Mouse (Mus musculus) hematopoietic stem cell, adult 5-6 weeks (primary cell): ENCODE results near the gene Fsd1l. TPM values are rescaled to one million over a fixed set of nuclear protein-coding genes. Genes with fewer than 3 reads are reported as not detected.
"Not testable (repeated sequence)": the region's sequence is repeated elsewhere in the genome, so short reads cannot be mapped to it uniquely, and the experiment has no call there.

ENCODE experiments used
- ATAC-seq, 2 experiments: fragments of 125-278 bp in 1 of 2; replicated peaks in 1 of 2; 2 replicates each; pipeline ENCODE4 v1.8.0; 2016 to 2017; ENCODE audit warnings: inconsistent platforms in 2 of 2, mild to moderate bottlenecking in 2 of 2, moderate number of reproducible peaks in 2 of 2, low read depth in 1 of 2, moderate TSS enrichment in 1 of 2; ENCODE audit not compliant: low FRiP score in 2 of 2, poor library complexity in 2 of 2, severe bottlenecking in 2 of 2, insufficient read depth in 1 of 2, low TSS enrichment in 1 of 2
- total RNA-seq: library from RNA; stranded (forward); fragments of 172-1452, 232-1000 nt; gene quantifications from 2 replicates; pipeline ENCODE4 v1.2.3, GENCODE M21; 2017

Fsd1l gene
- total RNA-seq, 1 experiment from 2014 or later = 30.7 TPM

DNA sequence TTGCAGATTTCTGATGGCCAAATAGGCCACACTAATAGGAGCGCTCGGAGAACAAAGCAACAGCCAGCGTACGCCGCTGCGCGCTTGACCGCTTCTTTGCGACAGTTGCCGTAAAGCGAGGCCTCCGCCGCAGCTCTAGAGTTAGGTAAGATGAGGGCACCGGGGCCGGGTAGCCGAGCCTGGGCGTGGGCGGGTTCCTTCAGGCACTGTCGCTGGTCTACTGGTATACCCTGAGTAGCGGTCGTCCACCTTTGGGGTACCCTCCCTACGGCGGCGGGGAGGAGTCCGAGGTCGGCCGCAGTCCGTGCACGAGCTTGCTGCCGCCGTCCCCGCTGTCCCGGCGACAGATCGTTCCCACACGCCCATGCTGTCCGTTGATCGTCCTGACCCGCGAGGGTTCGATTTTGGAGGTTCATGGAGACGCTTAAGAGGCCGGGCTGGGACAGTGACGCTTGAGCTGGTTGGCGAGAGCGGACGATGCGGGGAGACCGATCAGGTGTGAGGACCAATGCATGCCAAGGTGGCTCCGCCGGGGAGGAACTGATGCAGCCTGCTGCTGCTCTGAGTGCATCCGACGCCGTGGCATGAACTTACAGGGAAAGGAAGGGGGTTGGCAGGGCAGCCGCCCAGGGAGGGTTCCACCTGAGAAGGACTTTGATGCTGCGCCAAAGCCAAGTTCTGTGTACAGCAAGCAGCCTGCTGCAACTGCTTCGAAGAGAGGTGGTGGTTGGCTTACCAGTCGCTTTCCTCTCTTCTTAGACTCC lies 83.0 kb downstream of the Fsd1l start:
- peak; percentile 81 to 93 for ATAC-seq

DNA sequence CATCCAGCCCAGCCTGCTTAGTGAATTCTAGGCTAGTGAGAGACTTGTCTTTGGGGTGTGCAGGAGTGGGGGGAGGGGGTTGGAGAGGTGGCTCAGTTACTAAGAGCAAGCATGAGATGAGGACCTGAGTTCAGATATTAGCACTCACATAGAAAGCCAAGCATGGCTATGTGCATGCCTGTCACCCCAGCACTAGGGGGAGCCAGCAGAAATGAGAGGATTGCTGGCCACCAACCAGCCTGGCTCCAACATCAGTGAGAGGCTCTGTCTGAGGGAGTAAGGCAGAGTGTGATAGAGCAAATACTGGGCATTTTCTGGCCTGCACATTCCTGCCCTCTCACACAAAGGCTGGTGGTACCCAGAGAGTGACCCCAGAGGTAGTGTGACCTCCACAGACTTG lies 84.7 kb downstream of the Fsd1l start:
- no peak for ATAC-seq

DNA sequence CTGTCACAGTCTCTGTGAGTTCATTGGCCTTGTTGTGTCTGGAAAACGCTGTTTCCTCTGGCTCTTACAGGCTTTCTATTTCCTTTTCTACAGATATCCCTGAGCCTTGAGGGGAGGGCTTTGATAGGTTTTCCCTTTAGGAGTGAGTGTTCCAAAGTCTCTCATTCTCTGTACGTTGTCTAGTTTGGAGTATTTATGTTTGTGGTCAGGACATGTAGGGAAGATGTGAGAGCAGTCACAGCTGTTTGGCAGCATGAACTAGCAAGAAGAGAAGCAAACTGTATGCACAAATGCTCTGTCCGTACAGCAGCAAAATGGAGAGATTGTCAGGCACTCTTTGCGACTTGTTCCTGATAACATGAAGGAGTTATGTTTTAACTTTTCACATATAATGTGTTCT lies 86.3 kb downstream of the Fsd1l start:
- ATAC-seq = no peak

DNA sequence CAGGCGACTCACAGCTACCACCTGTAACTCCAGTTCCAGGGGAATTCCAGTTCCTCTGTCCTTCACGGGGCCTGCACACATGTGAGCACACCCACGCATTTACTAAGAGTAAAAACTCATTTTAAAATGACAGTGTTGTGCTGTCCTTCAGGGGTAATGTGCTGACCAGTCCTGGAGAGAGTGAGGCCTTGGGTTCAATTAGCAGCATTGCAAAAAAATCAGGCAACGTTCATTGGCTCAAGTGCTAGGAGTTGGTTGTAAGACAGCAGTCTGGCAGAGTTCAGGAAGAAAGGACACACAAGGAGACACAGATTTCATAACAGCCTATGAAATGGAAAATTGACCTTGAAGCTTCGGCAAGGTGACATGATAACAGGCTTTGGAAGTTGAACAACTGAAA lies 87.0 kb downstream of the Fsd1l start:
- no peak for ATAC-seq

DNA sequence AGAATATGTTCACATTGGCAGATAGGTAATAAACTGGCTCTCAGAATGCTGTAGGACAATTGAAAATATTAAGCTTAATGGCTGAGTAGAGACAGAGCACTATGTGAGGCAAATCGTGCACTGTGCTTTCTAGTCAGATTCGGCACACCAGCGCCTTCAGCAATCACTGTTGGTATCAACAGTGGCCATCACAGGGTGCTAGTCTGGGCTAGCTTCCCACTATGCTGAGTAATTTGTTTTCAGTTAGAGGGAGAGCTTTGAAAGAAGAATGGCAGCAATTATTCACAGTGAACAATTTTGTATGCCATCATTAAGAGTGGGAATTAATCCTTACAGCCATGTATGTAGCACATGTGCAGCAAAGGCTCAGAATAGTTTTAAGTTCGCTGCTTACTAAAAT lies 91.2 kb downstream of the Fsd1l start:
- ATAC-seq = no peak

DNA sequence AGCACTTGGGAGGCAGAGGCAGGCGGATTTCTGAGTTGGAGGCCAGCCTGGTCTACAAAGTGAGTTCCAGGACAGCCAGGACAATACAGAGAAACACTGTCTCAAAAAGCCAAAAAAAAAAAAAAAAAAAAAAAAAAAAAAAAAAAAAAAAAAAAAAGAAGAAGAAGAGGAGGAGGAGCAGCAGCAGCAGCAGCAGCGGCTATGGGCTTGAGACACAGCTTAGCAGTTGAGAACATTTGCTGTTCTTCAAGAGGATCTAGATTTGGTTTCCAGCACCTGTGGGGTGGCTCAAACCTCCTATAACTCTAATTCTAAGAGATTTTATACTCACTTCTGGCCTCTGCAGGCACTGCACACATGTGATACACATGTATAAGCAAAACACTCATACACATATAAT lies 94.8 kb downstream of the Fsd1l start:
- ATAC-seq = not testable (repeated sequence)

DNA sequence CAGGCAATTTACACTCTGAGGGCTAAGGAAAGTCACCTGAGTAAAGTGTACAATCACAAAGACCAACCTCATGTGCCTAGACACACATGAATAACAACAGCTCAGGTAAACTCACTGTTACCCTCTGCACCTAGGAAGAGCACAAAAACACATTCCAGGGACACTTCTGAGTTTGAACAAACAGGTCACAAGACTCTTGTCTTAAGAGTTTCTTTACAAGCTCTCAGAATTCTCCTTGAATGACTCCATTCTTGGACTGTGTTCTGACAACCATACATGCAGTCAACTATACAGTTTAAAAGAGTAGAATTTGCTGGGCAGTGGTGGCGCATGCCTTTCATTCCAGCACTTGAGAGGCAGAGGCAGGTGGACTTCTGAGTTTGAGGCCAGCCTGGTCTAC lies 96.8 kb downstream of the Fsd1l start:
- ATAC-seq = no peak

DNA sequence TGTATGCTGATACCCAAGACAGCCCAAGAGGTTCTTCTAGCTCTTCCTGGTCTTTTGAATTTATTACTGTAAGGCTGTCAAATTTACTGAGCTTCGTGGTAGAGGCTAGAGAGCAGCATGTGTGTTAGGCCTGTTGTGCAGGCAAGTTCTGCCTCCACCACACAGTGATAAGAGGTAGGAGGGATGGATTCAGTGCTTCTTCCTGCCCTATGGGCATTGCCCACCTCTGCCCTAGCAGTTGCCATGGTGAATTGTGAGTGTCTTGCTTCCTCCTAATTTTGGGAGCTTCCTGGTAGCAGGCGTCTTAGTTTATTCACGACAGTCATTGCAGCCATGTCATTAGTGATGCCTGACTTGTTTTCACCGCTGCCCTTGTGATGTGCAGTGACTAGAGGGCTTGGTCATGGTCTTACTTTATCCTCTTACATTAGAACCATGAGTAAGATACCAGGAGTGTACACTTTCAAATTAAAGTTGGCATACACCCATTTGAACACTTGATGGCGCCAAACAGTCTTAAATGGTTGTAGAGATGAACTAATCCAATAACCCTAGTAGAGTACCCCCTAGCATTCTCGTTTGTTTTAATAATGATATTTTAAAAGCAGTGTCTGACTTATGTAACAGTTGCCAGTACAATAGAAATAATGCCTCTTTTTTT lies 107.8 kb downstream of the Fsd1l start:
- peak; percentile 37 to 76; a peak in 3 of 4 replicates for ATAC-seq

DNA sequence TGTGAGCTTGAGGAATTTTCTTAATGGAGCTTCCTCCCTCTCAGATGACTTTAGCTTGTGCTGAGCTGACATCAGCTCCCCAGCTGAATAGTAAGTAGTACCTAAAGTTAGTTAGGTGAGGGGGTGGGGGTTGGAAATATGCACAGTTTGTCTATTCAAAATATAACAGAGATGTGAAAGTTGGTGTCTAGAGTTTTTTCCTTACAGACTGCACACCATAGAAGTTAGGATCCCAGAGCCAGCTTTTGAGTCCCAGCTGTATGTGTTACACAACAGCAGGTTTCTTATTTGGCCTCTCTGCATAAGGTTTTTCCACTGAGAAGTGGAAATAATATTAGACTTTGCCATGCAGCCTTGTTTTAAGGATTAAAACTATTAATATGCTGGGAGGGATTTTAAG lies 118.6 kb downstream of the Fsd1l start:
- no peak for ATAC-seq

DNA sequence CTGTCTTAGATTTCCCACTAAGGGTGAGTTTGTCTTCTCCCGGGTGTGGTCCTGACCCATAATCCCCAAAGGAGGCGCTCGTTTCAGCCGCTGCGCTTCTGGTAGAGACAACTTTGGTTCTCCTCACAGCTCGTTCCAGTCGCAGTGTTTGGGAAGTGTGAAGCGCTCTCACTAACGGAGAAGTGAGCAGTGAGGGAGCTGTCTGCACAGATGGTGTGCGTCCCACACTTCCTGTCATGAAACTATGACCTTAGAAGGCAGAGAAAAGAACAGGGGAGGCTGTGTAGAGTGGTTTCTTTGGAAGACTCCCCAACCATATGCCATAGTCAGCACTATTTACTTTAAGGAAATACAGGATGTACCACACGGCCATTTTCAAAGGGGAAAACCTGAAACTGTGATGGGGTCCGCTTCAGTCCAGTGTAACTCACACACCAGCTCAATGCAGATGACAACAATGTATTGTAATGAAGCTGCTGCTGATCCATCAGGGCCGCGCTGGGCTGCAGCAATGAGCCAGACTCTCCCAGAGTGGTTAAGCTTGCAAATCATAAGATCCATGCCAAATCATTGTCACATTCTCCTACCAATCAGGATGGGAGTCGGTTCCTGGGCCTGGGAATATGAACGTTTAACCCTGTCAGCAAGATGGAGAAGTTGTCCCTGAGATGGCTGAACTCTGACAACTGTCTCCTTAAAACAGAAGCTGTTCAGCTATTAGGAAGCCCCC lies 119.3 kb downstream of the Fsd1l start:
- no peak for ATAC-seq

Other genes starting within 250 kb of the Fsd1l start
- gene Slc44a1, start 191.1 kb upstream of the Fsd1l start, total RNA-seq = 10.5 and 11.2 TPM in 2 replicates
- gene Fktn, start 82.5 kb downstream of the Fsd1l start, total RNA-seq = 4.6 and 7.4 TPM in 2 replicates
- gene Tal2, start 148.2 kb downstream of the Fsd1l start, total RNA-seq = 0.45 TPM in 1 of 2 replicates, not detected in the other
- 2.0 and 4.6 TPM in 2 replicates for gene Tmem38b, start 194.6 kb downstream of the Fsd1l start, total RNA-seq